Mouse (Mus musculus): ENCODE results near the gene Tagln. TPM values are rescaled to one million over a fixed set of nuclear protein-coding genes. Genes with fewer than 3 reads are reported as not detected.

Gene Tagln
- polyA plus RNA-seq, 1 experiment: 22.2 TPM

DNA sequence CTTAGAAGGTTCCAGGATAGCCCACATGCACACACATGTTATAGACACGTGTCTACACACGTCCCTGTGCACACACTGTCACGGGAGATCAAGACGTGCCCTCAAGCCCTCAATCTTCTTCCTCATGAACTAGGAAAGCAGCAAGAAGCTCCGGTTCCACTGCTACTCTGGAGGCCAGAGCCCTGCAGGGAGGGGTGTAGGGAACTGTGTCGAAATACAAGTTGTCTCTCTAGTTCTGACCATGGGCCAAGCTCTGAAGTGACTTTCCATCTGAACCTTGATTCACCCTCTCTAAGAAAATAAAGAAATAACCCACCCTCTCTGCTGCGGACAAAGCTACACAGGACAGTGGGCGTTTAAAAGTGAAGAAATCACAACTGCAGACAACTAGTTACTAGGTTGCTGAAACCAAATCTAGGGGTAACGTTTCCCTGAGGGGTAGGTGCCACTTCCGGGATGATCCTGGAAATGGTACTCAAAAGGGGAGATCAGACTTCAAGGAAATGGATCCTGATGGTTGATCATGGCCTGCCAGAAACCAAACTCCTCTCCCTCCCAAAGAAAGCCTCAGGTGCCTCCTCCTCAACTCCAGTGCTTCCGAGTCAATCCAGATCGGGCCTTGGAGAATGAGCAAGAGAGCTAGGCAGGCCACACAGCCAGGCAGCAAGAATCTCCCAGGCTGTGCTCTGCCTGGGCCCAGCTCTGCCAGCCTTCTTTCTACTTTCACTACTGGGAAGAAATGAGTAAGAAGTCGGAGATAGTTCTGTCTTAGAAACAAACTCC lies 17.8 kb upstream of the Tagln start:
- TF ChIP-seq CTCF (IDR thresholded peaks at IDR 0.05; ENCODE audit: control insufficient read depth, insufficient read depth, low read length) (no peak), POLR2A (IDR thresholded peaks at IDR 0.05; ENCODE audit: borderline replicate concordance, control insufficient read depth, low read depth, low read length) (no peak)
- WGBS: 22% methylated on average over 13 of the region's 13 CpGs
- Histone ChIP-seq H3K27ac (ENCODE audit: control insufficient read depth, insufficient read depth, low read depth, low read length, poor library complexity) (peak overlapping the region; percentile 97), H3K4me1 (ENCODE audit: control insufficient read depth, insufficient read depth, low read length) (peaks cover 4% of the 10 kb centered on the region), H3K4me3 (replicated peaks; ENCODE audit: control insufficient read depth, low read depth, low read length) (peak overlapping the region; percentile 82)

DNA sequence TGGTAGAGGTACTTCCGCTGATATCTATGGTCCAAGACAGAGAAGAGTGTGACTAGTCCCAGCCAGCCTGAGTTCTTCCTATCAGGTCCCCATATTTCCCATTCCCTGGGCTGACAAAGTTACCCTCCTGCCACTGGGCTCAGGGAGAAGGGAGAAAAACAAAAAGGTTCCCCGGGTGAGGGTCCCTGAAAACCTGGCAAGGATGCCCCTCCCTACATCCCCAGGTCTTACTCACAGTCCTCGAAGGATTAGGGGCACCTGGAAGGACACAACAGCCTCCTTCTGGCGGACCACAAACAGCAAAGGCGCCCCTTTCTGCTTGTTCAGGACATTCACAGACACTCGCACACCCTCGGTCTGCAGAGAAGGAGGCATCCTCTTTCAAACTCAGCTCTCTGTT lies 17.0 kb upstream of the Tagln start:
- TF ChIP-seq POLR2A (IDR thresholded peaks at IDR 0.05; ENCODE audit: borderline replicate concordance, control insufficient read depth, low read depth, low read length) (no peak), CTCF (IDR thresholded peaks at IDR 0.05; ENCODE audit: control insufficient read depth, insufficient read depth, low read length) (no peak)
- Histone ChIP-seq H3K4me3 (replicated peaks; ENCODE audit: control insufficient read depth, low read depth, low read length) (peak overlapping the region; percentile 49), H3K4me1 (ENCODE audit: control insufficient read depth, insufficient read depth, low read length) (peaks cover 4% of the 10 kb centered on the region), H3K27ac (ENCODE audit: control insufficient read depth, insufficient read depth, low read depth, low read length, poor library complexity) (no peak overlapping the region)
- 75% methylated on average over 7 of the region's 7 CpGs for WGBS

DNA sequence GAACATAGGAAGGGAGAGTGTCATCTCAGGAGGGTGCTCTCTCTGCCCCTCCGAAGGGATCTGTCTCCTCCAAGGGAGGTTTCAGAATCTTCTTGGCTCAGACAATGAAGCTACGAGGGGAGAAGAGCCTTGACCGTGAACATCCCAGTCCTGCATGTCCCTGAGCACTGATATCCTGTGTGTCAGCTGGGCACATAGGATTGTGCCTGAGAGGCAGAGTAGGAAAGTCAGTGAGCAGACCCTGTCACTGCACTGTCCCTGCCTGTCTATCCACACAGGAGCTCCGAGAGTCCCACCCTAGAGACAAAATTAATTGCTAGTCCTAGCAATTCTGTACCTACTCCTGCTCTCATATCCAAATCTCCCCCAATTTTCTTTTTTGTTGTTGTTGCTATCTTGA lies 16.2 kb upstream of the Tagln start:
- WGBS: 90% methylated on average over 4 of the region's 4 CpGs
- TF ChIP-seq POLR2A (IDR thresholded peaks at IDR 0.05; ENCODE audit: borderline replicate concordance, control insufficient read depth, low read depth, low read length) (no peak), CTCF (IDR thresholded peaks at IDR 0.05; ENCODE audit: control insufficient read depth, insufficient read depth, low read length) (no peak)
- H3K27ac ChIP-seq (ENCODE audit: control insufficient read depth, insufficient read depth, low read depth, low read length, poor library complexity): no peak overlapping the region
- peaks cover 4% of the 10 kb centered on the region for H3K4me1 ChIP-seq (ENCODE audit: control insufficient read depth, insufficient read depth, low read length)
- no peak overlapping the region for H3K4me3 ChIP-seq (replicated peaks; ENCODE audit: control insufficient read depth, low read depth, low read length)

DNA sequence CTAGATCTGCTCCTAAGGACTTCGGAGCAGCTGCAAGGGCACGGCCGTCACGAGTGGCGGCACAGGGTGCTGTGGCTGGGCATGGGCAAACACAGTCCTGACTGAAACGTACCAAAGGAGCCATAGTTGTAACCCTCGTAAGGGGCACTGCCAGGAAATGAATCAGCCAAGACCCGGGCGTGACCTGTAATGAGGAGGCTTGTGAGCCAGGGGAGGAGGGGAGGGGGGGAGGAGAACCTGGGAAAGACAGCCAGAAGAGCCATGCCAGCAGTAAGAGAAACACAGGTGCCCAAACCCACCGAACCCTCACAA lies 11.0 kb upstream of the Tagln start:
- WGBS: 65% methylated on average over 10 of the region's 10 CpGs
- H3K4me3 ChIP-seq (replicated peaks; ENCODE audit: control insufficient read depth, low read depth, low read length): no peak overlapping the region
- TF ChIP-seq CTCF (IDR thresholded peaks at IDR 0.05; ENCODE audit: control insufficient read depth, insufficient read depth, low read length) (no peak), POLR2A (IDR thresholded peaks at IDR 0.05; ENCODE audit: borderline replicate concordance, control insufficient read depth, low read depth, low read length) (no peak)
- no peak overlapping the region for H3K27ac ChIP-seq (ENCODE audit: control insufficient read depth, insufficient read depth, low read depth, low read length, poor library complexity)
- H3K4me1 ChIP-seq (ENCODE audit: control insufficient read depth, insufficient read depth, low read length): peaks cover 8% of the 10 kb centered on the region

DNA sequence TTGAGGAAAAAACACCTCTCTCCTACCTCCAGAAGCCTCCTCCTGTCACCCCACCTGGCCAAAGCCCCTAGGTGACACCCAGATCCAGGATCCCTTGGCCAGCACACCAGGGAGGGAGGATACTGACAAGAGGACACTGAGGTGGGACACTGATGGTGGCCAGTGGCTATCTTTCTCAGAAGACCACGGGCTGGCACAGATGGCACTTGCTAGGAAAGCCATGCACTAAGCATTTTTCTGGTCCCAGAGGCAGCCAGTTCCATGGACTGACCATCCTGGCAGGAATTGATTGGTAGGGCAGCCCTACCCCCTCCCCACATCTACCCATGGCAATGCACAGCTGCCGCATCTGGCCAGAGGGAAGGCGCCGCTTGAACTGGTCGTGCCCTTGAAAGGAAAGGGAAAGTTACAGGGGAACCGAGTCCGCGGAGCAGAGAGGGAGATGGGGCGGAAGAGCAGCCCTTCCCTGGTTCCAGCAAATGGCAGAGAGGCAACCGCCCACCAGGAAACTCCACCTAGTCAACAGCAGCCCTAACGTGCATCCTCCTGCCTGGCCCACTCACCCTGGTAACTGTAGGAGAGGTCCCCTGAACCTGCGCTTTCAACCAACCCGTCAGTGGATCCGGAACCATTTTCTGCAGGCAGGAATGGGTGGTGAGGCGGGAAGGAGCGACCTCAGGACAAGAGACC lies 10.5 kb upstream of the Tagln start:
- no peak overlapping the region for H3K4me3 ChIP-seq (replicated peaks; ENCODE audit: control insufficient read depth, low read depth, low read length)
- H3K4me1 ChIP-seq (ENCODE audit: control insufficient read depth, insufficient read depth, low read length): peaks cover 8% of the 10 kb centered on the region
- H3K27ac ChIP-seq (ENCODE audit: control insufficient read depth, insufficient read depth, low read depth, low read length, poor library complexity): no peak overlapping the region
- 84% methylated on average over 16 of the region's 16 CpGs for WGBS
- TF ChIP-seq POLR2A (IDR thresholded peaks at IDR 0.05; ENCODE audit: borderline replicate concordance, control insufficient read depth, low read depth, low read length) (no peak), CTCF (IDR thresholded peaks at IDR 0.05; ENCODE audit: control insufficient read depth, insufficient read depth, low read length) (no peak)

DNA sequence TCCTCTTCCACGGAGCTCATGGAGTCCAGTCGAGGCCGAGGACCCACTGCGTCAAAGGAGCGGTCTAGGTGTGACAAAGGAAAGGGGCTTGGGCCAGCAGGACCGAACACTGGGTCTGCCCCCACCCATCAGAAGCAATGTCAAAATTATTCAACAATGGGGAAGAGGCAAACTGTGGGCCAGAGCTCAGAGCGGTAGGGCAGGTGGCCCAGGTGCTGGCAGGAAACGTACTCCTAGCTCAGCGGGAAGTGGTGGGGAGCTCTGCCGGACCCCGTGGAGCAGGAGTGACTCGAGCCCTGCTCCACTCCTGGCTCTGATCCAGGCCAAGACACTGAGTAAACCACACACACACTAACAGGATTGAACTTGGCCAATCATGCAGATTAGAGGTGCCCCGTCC lies 9.9 kb upstream of the Tagln start:
- Histone ChIP-seq H3K4me1 (ENCODE audit: control insufficient read depth, insufficient read depth, low read length) (peaks cover 8% of the 10 kb centered on the region), H3K27ac (ENCODE audit: control insufficient read depth, insufficient read depth, low read depth, low read length, poor library complexity) (peak overlapping the region; percentile 79), H3K4me3 (replicated peaks; ENCODE audit: control insufficient read depth, low read depth, low read length) (no peak overlapping the region)
- WGBS: 37% methylated on average over 13 of the region's 13 CpGs
- TF ChIP-seq POLR2A (IDR thresholded peaks at IDR 0.05; ENCODE audit: borderline replicate concordance, control insufficient read depth, low read depth, low read length) (no peak; the same call in 1 of the 2 replicates), CTCF (IDR thresholded peaks at IDR 0.05; ENCODE audit: control insufficient read depth, insufficient read depth, low read length) (no peak)

DNA sequence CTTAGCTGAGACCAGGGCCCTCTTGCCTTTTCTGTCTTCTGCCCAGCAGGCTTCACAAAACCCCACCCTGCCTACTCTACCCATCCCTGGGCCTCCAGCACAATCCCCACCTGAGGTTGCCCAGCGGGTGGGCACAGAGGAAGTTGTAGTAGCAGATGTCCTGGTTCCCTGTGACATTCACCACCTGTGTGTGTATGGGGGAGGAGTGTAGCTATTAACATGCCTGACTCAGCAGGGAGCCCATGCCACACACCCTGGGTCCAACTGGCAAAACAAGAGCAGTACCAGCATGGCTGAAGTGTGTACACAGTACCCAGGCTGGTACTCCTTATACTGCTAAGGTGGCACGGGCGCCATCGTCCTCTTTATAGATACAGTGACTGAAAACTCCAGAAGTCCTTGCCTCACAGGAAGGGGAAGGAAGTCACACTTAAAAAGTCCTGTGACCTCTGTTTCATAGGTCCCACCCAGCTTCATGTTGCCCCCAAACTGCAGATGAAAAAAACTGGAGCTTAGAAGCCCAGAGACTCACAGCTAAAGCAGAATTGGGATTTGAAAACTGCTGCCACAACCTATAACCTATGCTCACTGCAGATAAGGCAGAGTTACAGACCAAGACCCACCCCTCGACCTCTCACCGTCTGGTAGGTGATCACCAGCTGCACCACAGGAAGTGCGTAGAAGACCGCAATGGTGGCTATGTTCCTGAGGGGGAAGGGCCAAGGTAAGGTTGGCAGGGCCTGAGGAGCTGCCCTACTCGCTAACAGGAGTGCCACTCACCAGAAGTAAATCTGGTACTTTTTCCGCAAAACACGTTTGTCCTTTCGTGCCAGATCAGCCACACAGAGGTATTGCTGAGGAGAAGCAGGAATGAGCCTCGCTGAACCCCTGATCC lies 8.9 kb upstream of the Tagln start:
- 7% methylated on average over 13 of the region's 13 CpGs for WGBS
- H3K27ac ChIP-seq (ENCODE audit: control insufficient read depth, insufficient read depth, low read depth, low read length, poor library complexity): peak overlapping the region; percentile 79

More for the DNA sequence above, 8.9 kb upstream of the Tagln start:
- 0 out of 2 replicates have a peak, but pooled peaks have one; percentile 17 for TF ChIP-seq POLR2A (IDR thresholded peaks at IDR 0.05; ENCODE audit: borderline replicate concordance, control insufficient read depth, low read depth, low read length)
- TF ChIP-seq CTCF (IDR thresholded peaks at IDR 0.05; ENCODE audit: control insufficient read depth, insufficient read depth, low read length): no peak
- Histone ChIP-seq H3K4me3 (replicated peaks; ENCODE audit: control insufficient read depth, low read depth, low read length) (peak overlapping the region; percentile 19), H3K4me1 (ENCODE audit: control insufficient read depth, insufficient read depth, low read length) (peaks cover 8% of the 10 kb centered on the region)

Measured in bone marrow, adult 2 months (tissue).